Mouse (Mus musculus) megakaryocyte progenitor cell, adult 5-6 weeks (primary cell): ENCODE data around the gene Itpk1. TPM values are rescaled to one million over a fixed set of nuclear protein-coding genes. Genes with fewer than 3 reads are reported as not detected.

ENCODE experiments used
- ATAC-seq: replicated peaks from 2 replicates; pipeline ENCODE4 v1.8.0; 2016; ENCODE audit warnings: mild to moderate bottlenecking, moderate TSS enrichment, inconsistent platforms; ENCODE audit not compliant: poor library complexity
- total RNA-seq, 2 experiments: library from RNA; stranded (forward) in 1 of 2; stranded (reverse) in 1 of 2; fragments of 157-497, 149-512 nt in 1 of 2; fragments of 200-1000 nt in 1 of 2; gene quantifications; 2 replicates each; pipeline versions ENCODE4 v1.2.3 to v1.2.4; 2015 to 2017

Gene Itpk1
- total RNA-seq, 2 experiments from 2014 or later, result 10.5 to 15.3 TPM

- no peak for ATAC-seq
Measured at GRCm38 (mm10) chr12:102570734-102571133, 134.0 kb downstream of the Itpk1 start.

- no peak for ATAC-seq
Measured at GRCm38 (mm10) chr12:102570111-102570510, 134.6 kb downstream of the Itpk1 start.

DNA sequence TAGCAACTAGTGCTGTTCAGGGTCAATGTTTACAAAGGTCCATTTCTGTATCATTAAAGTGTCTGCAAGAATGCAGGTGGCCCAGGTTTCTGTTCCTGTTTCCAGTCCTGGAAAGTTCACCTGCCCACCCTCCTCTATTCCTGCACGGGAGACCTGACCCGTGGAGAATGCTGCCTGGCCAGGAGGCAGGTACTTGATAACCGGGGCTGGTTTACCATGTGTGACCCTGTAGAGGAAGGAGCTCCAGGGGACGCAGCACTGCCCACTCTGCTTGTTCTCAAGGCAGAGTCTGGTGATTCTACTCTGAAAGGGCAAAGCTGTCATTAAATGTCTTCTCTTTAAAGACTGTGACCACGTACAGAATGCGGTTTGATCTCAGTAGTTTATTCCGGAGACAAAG, 136.5 kb downstream of the Itpk1 start:
- ATAC-seq, result no peak

- no peak for ATAC-seq
Measured at GRCm38 (mm10) chr12:102566951-102567350, 137.8 kb downstream of the Itpk1 start.

GRCm38 (mm10) chr12:102565086-102565485, 139.6 kb downstream of the Itpk1 start:
- peak; percentile 64 for ATAC-seq

GRCm38 (mm10) chr12:102557372-102557771, 147.4 kb downstream of the Itpk1 start:
- ATAC-seq, result no peak

DNA sequence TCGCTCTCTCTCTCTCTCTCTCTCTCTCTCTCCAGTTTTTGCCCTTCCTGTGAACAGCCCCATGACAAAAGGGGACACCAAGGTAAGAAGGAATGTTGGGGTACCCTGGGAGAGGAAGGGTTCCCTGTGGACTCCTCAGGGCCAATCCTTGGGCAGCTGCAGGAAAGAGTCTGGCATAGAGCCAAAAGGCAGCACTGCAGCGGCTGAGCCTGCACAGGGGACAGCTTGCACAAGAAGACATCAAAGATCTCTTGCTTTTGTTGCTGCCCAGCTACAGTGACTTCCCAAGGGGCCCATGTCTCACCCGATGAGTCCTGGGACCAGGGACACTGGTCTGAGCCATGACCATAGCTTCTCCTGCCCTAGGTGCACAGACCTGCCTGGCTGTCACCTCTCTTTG, 148.9 kb downstream of the Itpk1 start:
- ATAC-seq, result no peak

DNA sequence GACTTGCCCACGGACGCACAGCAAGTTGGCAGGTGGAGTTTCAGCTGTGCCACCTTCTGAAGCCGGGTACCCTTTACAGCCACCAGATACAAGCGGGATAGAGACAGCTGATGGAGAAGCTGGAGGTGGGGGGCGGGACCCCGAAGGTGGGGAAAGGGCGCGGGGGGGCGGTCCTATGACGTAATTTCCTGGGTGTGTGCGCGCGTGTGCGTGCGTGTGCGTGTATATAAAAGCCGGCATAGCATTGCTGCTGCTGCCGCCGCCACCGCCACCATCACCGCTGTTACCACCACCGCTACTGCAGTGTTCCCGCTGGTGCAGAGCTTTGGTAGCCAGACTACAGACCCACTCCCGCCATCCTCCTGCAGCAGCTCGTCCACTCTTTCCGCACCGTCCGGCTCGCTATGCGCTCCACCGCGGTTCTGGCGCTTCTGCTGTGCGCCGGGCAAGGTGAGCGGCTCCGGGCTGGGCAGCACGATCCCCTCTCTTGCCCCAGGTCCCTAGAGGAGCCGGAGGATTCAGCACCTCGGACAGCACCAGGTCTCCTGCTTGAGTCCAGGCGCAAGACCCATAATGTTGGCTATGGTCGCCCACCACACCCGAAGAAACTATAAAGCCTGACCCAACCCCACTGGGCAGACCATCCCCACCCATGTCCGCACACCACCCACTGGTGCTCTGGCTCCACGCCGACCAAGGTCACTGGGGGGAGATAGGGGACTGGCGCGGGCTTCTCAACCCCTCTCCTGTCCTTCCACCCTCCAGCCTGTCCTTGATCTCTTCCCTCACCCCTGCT, 149.8 kb downstream of the Itpk1 start, which contains the start of gene Chga:
Gene Chga (plus strand): TSS at position 249 of the 796 bp plus-strand sequence.
- ATAC-seq, result peak; percentile 86

DNA sequence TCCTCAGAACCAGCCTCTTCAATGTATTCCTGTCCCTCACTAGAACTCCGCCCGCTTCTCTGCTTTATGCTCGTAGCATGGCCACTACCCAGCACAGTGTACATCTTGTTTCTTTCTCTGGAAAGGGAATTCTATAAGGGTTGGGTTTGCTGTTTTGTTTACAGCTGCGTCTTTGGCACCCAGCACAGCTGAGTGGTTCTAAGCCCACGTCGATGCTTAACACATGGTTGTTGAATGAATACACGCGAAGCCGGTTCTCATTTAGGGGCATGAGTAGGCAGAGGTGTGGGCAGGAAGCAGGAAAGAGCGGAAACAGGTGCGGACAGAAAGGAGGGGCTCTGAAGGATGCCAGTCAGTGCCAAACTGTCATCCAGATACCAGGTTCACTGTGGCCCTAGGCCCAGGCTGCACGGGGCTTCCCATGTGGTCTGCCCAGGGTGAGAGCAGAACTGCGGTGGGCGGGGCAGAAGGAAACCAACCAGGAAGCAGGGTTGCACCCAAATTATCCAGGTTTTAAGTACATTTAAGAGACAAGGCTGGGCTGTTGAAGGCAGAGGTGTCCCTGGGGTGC, 150.9 kb downstream of the Itpk1 start:
- no peak for ATAC-seq

DNA sequence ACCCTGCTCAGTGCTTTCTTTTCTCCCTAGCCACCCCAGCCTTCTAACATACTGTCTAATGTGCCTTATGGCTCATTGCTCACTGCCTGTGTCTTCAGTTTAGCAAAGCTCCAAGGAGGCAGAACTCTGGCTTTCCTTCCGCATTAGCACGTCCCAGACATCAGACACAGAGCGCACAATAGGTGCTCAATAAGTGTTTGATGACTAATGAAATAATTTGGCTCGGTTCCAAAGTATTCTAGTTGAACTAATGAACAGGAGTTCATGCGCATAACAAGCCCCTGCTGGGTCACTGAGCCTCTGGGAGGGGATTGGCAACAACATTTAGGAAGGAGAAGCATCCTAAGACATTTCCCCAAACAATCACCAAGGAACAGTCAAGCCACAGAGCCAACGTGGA, 152.7 kb downstream of the Itpk1 start:
- ATAC-seq, result no peak

DNA sequence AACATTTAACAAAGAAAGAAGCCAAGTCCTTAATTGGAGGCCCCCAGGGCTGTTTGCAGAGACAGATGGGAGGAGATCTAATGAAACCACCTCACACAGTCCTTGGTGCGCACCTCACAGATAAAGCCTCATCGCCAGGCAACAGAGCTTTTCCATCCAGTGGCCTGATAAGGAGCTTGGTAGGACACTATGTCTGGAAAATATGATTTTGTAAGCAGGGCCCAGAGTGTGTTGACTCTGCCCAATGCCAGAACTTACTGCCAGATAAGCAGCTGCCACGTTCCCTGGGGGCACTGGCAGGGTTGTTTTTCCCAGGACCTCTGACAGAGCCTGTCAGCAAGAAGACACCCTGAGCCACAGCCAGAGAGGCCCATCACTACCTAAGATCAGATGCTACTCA, 153.5 kb downstream of the Itpk1 start:
- peak; percentile 22 for ATAC-seq

GRCm38 (mm10) chr12:102550529-102550928, 154.2 kb downstream of the Itpk1 start:
- ATAC-seq, result peak; percentile 80

DNA sequence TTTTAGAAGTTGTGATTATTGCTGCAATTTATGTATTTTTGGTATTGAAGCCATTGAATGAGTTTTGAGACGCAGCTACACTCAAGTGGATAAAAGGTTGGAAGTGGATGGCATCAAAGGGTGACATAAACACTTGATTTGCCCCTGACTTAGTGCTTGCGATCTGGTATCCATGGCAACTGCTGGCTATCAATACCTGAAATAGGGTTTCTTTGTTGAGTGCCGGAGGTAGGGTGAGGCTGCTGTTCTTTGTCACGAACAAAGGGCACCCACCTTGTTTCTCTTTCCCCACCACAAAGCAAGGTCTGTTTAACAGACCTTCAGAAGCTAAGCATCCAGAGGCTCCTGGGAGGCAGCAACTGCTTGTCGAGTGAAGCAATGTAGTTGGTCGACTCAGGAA, 159.6 kb downstream of the Itpk1 start:
- no peak for ATAC-seq

DNA sequence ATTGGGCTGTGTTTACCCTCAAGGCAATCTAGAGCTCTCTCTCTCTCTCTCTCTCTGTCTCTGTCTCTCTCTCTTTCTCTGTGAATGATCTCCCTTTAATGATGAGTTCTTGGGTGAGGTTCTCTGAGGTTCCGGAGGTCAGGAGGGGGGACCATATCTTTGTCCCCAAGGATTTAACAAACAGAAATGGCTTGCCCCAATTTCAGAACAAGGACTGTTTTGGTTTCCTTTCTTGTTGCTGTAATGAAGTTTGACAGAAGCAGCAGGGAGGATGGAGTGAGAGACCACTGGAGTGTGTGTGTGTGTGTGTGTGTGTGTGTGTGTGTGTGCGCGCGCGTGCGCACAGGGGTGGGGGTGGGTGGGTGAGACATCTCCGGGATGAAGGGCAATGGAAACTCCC, 163.6 kb downstream of the Itpk1 start:
- ATAC-seq, result no peak

DNA sequence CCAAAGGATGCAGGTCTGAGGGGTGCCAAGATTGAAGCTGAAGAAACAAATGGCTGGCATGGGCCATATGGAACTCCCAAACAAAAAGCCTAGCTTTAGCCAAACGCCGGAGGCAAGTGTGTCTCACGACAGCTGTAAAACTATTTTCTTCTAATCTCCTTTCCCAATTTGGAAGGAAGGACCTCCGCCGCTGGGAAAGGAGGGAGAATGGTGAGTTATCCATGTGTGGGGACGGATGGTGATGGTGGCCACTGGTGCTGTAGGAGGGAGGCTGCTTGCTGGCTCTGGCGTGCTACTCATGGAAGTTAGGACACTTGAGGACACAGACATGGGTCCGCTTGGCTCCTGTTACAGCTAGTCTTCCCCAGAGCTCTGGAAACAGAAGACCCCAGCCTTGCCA, 164.5 kb downstream of the Itpk1 start:
- ATAC-seq, result no peak

GRCm38 (mm10) chr12:102535796-102536195, 168.9 kb downstream of the Itpk1 start:
- ATAC-seq, result no peak

GRCm38 (mm10) chr12:102527989-102528388, 176.7 kb downstream of the Itpk1 start:
- no peak for ATAC-seq

- ATAC-seq, result peak; percentile 70
Measured at GRCm38 (mm10) chr12:102524760-102525159, 180.0 kb downstream of the Itpk1 start.

DNA sequence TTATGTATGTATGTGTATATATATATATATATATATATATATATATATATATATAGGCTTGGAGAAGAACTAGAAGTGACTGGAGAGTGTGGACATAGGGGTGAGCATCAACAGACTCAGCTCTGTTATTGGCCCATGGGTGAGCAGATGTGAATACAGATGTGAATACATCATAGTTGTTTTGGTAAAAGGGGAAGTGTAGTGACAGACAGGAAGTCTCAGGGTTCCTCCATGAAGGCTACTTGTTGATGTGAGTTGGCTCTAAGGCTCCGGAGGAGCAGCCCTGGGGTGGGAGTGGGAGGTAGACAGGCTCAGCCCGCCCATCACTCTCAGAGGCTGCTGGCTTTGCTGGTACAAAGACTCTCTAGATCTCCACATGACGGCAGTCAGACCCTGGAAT, 180.5 kb downstream of the Itpk1 start:
- peak; percentile 57 for ATAC-seq

DNA sequence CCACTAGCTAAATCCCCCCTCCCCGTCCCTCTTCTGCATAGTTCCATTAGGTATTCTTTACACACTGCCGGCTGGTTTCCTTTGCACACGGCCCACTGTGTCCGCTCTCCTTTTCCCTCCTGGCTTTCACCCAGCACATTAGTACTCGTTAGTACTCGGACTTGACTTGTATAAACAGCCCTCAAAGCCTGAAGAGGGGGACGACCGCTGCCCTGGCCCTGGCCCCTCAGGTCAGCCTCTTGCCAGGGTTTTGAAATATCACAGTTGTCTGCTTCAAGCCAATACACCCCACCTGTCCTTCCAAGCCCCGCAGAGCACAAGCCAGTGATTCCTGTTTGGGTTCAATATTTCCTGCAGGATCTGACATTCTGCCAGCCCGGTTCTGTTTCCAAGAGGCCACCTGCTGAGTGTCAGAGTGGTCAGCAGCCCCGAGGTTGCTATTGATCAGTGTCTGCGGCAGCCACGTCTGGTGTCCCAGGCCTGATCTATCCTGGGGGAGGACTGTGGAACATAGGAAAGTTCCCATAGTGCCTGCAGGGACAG, 182.9 kb downstream of the Itpk1 start:
- ATAC-seq, result no peak

GRCm38 (mm10) chr12:102519929-102520720, 184.6 kb downstream of the Itpk1 start:
- no peak for ATAC-seq
